Mouse (Mus musculus): ENCODE measurements around the gene Gm28036. TPM values are rescaled to one million over a fixed set of nuclear protein-coding genes. Genes with fewer than 3 reads are reported as not detected.
"Not testable (repeated sequence)": the region's sequence is repeated elsewhere in the genome, so short reads cannot be mapped to it uniquely, and the experiment has no call there.

Gene Gm28036
- total RNA-seq (2022): 10 to 100 TPM; 18.9 to 32.6 (median 24.2) TPM

DNA sequence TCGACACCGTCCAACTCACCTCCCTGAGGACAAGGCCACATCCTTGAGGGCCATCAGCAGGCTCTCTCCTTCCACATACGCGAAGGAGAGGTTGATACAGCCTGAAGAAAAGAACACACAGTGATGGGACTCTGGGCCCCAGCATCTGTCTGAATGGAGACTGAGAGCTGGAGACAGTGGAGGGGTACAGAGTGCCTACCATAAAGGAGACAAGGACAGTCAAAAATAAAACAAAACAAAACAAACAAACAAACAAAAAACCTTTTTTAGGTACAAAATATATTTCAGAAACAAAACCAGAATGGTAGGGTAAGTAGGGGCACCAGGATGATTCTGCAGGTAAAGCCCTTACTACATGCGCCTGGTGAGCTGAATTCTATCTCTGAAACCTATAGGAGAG lies at the start of gene Gm28036:
Gene Gm28036 (minus strand): TSS at position 101 of the 400 bp plus-strand sequence.
- no peak for DNase-seq

DNA sequence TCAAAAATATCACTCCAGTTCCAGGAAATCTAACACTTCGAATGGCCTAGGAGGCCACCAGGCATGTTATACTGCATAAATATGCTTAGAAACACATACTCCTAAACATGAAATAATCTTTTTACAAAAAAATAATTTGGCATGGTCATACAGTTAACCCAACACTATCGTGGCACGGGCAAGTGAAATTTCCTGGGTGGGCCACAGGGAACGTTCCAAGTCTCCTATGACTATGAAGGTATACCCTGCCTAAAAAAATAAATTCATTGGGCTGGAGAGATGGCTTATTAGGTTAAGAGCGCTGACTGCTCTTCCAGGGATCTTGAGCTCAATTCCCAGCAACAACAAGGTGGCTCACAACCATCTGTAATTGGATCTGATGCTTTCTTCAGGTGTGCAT lies 39.7 kb upstream of the Gm28036 start:
- DNase-seq: no peak

DNA sequence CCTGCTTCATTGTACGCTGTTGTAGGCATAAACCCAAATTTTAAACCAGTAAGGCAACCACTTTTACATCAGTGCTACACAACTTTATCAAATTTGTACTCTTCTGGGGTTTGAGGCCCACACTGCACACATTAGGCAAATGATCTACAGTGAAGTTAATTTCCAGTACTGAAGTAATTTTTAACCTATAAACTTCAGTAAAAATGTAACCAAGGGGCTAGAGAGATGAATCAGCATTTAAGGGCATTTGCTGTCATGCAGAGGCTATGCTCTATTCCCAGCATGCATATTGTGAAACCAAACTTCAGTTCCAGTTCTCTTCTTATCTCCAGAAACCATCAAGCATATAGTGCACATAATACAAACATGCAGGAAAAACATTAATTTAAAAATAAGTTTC lies 38.6 kb upstream of the Gm28036 start:
- DNase-seq: no peak

DNA sequence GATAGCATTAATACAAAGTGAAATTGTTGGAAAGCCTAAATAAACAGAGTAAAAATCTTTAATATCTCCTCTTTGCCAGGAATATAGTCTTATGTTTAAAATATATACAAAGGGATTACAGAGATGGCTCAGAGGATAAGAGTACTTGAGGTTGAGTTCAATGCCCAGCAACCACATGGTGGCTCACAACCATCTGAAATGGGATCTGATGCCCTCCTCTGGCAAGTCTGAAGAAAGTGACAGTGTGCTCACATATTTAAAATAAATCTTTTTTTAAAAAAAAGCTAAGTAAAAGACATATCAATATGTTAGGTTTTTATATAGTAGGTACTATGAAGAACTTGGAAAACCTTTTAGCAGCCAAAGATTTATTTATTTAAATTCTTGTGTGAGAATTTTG lies 24.6 kb upstream of the Gm28036 start:
- DNase-seq: no peak

DNA sequence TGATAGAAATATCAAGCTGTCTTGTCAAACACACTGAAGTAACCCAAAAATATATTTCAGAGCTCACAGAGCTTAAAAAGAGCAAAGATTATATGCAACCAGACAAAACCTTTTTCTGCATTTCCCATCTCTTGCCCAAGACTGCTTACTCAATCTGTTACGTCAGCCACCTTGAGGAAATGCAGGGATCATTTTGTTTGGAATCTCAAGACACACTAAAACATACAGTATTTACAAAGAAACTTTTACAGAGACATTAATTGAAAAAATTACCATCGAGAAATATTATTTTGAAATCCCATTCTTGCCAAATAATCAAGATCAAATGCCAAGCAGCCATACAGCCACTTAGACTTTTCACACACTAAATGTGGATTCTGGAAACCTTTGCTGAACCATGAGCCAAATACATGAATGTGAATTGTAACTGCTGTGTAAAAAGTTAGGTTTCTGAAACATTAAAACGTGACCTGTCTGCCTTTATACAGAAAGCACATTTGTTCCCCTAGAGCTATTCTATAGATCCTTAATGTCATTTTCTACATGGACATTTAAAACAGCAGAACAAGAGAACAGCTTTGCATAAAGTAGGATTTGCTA lies 20.5 kb upstream of the Gm28036 start:
- DNase-seq: no peak

DNA sequence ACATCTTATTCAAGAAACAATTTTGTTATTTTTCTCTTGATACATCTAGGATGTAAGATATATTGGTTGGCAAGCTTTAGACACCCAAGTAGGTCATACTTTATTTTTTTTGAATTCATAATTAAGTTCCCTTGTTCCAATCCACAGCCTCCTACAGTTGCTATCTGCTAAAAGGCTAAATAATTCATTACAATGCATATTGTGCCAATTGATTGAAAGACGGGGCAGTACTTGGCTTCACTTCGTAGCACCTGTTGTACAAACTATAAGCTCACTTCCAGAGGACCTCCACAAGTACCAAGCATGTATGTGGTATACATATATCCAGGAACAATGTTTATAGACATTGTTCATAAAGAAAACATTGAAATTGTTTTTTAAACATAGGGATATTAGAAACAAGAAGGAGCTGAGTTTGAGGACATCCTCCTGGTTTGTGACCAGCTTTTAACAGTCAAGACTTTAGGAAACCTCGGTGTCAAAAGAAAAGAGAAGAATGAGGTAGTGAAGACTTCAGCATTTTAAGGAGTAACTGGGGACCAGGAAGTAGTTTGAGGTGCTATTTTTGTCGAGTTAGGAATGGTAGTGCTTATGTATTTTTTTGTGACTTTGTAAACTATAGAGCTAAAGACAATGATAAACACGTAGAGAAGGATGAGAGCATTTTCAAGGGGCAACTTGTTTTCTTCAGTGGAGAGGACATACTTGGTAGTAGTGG lies 19.5 kb upstream of the Gm28036 start:
- no peak for DNase-seq

DNA sequence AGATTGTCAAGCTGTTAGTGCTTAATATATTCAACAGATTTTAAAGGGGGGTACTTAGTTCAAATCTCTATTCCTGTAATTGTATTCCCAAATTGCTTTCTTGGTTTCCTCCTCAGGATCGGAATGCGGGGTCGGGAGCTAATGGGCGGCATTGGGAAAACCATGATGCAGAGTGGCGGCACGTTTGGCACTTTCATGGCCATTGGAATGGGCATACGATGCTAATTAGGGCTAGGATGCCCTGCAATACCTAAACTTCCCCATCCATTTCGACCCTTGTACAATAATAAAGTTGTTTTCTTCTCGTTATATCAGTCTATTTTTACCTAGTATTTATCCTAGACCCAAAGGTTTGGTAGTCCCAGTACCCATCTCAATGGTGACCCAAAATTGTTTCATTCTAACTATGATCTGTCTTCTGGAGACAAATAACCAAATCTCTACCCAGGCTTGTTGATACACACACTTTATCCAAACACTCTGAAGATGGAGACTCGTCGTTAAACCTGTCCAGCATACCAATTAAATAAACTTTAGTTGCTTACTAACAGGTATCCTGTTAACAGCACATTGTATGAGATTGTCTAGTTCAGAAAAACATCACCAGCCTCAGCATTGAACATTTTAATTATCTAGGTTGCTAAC lies 18.7 kb upstream of the Gm28036 start:
- no peak for DNase-seq

DNA sequence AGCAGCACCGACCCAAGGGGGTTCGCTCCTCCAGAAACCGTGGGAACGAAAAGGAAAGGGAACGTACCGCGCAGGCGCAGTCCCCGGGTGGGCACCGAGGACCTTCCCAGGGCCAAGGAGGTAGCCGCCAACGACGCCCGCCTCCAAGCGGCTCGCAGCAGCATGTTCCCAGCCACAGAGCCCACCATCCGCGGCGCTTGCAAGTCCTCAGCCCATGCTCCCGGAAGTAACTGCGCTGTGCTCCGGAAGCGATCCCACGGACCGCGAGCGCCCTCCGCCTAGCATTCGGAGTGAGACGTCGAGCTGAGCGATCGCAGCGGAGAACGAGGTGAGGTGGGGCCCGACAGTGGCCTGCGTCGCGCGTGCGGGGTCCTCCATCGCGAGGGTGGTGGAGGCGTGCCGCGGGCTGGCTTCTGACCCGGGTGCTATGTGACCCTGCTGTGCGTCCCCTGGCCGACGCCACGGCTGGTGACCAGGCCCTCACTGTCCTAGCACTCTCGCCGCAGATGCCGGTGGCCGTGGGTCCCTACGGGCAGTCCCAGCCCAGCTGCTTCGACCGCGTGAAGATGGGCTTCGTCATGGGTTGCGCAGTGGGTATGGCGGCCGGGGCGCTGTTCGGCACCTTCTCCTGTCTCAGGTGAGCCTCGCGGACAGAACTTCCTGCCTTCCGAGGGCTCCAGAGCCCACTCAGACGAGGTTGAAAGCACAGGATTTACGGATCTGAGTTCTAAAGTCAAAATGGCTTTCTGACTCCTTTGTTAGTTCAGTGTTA lies 17.2 kb upstream of the Gm28036 start, which contains the start of the genes Romo1 and Nfs1:
Gene Romo1 (plus strand): TSS at position 87 of the 772 bp plus-strand sequence.
Gene Nfs1 (minus strand): TSS at position 234 of the 772 bp plus-strand sequence.
- DNase-seq: peak; percentile 85

DNA sequence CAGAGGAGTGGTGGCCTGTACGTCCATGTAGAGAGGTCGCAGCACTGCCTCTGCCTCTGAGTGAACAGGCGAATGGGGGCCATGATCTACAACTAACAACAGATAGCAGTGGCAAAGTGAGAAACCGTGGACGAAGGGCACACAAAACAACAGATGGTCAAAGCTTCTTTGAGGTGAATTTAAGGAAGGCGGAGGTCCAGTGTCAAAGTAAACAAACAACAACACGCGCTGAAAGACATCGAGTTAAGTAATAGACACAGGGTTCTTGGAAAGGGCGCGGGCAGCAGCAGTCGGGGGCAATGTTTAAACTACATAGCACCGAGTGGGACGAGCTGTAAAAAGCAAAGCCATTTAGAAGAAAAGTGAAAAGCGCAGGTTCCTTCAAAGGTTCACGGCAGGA lies 16.5 kb upstream of the Gm28036 start:
- DNase-seq: no peak

DNA sequence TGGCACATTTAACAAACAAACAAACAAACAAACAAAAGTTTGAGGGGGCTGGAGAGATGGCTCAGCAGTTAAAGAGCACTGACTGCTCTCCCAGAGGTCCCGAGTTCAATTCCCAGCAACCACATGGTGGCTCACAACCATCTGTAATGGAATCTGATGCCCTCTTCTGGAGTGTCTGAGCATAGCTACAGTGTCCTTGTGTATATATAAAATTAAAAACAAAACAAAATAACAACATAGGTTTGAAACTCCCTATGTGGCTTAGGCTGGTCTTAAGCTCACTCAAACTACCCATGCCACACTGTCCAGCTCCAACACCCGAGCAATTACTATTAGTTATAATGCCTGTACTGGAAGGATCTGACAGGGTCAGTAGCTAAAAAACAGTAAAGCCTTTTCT lies 15.9 kb upstream of the Gm28036 start:
- no peak for DNase-seq

DNA sequence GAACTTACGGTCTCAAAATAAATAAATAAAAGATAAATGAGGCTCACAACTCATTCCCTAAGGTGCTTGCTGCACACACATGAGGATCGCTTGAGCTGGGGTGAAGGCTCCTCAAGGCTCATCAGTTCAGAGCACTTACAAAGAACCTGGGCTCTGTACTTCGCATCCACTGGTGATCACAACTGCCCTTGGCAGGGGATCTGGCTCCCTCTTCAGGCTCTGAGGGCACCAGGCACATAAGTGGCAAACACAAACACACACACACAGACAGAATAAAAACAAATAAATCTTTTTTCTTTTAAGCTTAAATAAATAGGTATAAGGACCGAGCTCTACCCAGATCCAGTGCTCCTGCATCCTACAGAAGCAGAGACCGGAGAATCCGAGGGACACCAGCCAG lies 8.8 kb upstream of the Gm28036 start:
- no peak for DNase-seq

DNA sequence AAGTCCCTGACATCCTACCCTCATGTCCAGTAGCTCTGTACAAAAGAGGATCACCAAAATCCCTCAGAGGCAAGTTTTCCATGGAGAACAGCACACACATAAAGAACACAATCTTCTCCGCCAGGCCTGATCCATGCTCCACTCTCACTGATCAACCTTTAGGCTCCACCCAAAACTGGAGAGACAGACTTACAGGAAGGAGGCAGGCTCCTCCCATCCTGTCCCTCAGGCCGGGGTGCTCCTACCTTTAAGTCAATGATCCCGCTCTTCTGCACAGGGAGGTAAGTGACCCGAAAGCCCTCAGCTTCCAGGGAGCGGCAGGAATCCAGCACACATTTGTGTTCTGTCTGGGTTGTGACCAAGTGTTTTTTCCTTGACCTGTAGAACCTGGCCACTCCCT lies 7.3 kb upstream of the Gm28036 start:
- DNase-seq: no peak

DNA sequence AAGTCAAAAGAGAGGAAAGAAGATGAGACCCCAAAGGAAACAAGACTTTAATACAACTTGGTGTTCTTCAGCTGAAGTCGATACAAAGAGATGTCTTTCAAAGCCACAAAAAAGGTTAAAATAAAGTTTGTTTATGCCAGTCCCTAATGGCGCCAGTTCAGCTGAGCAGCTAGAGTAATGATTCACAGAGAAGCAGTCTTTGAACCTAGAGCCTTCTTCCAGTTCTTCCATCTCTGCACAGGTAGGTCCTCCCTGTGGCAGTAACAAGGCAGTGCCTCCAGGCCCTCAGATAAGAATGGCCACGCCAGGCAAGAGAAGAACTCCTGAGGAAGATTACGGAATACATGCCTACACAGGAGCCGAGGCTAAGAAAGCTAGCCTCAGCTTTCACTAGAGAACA lies 3.2 kb downstream of the Gm28036 start:
- DNase-seq: no peak

DNA sequence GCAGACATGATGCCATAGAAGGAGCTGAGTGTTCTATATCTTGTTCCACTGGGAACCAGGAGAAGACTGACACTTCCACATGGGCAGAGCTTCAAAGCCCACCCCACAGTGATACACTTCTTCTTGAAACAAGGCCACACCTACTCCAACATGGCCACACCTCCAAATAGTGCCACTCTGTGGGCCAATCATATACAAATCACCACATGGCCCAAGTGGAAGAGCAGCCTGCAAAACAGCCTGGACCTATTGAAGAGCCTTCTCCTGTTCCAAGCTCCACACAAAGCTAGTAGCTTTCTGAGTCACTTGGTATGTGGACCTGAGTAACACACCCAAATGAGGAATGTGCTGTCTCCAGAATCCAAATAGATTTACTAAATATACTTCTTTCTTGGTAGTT lies 7.3 kb downstream of the Gm28036 start:
- no peak for DNase-seq

DNA sequence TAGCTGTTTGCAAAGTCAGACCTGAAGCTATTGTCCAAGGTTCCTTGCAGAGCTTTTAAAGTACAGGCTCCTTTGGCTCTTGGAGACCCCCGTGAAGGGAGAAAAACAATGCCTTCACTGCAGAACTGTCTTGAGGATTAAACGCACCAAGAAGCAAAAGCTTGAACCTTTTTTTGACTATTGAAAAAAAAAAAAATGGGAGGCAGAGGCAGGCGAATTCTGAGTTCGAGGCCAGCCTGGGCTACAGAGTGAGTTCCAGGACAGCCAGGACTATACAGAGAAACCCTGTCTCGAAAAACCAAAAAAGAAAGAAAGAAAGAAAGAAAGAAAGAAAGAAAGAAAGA lies 14.8 kb downstream of the Gm28036 start:
- not testable (repeated sequence) for DNase-seq

DNA sequence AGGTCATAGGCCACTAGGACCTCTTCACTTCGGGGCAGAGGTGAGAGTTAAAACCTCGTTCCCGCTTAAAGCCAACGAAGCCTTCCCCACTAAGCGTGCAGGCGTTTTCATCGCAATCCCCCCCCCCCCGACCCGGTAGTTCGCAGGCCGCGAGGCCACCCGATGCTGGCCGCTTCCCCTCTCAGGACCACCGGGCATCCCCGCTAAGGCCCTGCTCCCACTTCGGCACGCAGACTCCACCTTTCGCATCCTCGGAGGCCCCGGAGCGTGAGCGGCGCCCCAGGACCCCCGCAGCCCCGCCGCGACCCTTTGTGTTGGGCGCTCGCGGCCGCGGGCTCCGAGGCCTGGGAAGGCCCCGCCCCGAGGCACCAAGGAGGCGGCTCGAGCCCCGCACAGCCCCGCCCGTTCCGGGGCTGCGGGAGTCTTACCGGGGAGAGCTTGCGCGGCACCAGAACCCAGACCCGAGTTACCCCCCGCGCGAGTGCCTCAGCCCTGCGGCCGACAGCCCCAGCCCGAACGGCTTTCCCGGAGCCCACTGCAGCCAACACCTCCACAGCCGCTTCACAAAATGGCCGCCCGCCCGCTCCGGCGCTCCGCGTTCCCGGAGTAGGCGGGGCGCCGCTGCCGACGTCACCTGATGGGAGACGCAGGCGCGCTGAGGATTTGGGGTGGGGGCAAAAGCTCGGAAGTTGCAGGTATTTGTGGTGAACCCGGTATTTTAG lies 15.4 kb downstream of the Gm28036 start, which contains the start of the genes Cpne1 and Rbm12:
Gene Cpne1 (minus strand): TSS at position 608 of the 722 bp plus-strand sequence.
Gene Rbm12 (minus strand): TSS at position 621 of the 722 bp plus-strand sequence.
- DNase-seq: peak; percentile 85

DNA sequence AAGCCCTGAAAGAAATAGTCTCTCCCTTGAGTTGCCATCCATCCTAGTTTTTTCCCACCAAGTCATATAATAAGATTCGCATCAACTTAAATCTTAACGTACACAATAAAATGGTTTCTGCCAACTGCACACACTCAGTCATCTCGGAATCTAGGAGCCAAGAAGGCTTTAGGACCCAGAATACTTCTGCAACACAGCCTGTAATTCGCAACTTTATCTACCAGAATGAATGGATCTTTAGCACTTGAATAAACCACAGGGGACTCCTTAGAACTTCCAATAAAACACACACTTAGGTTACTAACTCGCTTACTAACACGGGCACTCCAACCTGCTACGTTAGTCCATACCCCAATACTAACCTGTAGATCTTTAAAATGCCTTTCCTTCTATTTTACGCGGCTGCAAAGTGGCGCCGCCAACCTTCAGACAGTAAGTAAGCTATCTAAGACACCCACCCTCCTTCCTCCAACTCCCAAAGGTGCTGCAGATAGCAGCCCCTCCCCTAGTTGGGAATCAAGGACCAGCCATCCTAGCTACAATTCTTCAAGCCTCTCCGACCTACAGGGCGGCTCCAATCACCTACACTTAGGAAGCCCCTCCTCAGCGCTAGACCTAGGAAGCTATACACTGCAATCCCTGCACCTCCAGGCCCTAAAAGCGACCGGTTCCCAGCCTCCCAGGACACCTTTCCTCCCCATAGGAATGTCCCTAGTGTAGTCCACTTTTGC lies 16.1 kb downstream of the Gm28036 start:
- no peak for DNase-seq

DNA sequence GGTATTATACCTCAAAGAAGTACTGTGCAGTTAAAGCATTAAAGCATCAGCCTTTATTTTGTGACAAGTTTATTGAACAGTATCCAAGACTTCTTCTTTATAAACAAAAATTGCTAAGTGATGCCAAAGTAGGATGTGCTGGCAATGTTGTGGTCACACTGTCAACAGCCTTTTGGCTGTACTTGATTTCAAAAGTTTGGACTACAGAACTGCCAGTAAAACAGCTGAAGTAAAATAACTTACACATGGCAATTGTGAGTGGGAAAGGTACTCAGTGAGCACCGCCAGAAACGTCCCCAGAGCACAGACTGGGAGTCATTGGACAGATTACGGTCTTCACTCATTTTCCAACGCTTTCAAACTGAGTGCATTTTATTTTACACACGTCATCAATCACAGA lies 35.0 kb downstream of the Gm28036 start:
- no peak for DNase-seq

DNA sequence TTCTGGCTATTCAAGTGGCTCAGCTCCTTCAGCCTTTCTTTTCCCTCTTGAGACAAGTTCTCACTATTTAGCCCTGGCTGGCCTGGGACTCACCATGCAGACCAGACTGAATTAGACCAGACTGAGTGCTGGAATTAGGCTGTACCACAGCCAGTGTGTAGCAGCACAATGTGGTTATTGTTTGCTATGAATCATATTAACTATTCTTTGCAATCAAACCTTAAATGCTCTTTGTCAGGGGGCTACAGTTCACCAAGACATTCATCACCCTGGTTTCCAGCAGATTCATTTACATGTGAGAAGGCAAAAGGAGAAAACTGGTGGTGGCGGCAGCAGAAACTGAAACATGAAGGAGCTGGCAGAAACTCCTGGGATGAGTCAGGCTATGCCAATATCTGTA lies 37.1 kb downstream of the Gm28036 start:
- DNase-seq: no peak

DNA sequence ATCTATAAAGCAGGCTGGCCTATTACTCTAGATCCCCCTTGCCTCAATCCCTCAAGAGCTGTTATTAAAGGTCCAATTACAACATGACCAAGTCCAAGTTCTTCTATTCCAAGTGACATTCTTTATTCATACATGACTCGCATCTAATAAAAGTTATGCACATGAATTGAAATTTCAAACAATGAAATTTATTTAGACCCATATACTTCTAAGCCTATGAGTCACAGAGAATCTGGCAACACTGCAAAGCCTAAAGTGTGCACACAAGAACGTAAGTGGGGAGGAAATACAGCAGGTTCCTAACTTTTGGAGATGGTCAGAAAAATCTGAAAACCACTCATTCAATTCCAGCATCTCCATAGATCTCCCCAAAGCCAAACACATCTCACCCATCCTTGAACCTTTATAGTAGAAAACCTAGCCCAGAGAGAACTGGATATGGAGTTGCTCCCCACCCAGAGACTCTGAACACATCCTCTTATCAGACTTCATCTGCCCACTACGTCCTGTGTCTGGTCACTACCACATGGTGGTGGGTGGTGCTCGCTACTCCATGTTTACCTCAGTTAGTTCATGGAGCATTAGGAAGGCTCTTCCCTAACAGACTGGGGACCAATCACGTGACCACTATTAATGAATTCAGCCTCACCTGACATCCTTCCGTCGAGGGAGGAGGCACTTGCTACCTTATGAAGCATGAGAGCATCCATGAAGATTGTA lies 39.3 kb downstream of the Gm28036 start:
- DNase-seq: no peak

DNA sequence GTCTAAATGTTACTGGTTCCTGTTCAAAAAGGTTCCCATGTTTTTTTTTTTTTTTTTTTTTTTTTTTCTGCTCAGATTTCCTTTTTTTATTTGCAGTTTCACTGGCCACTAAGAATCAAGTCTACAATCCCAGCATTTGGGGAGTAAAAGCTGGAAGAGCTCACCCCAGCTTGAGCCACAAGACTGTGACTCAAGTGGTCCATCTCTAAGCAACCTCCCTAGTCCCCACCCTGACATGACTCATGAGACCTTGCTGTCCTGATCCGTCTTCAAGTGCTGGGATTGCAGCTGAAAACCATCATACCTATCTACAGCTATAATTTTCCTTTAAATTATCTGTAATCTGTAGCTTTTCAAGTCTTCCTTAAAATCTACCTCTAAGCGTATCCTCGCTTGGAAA lies 42.4 kb downstream of the Gm28036 start:
- DNase-seq: no peak
